Mouse (Mus musculus) thymus, adult 2 months (tissue): ENCODE measurements around the gene Slc39a11. TPM values are rescaled to one million over a fixed set of nuclear protein-coding genes. Genes with fewer than 3 reads are reported as not detected.

Experiments used
- DNase-seq: peaks from one replicate; pipeline ENCODE4 v3.0.0; 2021
- H3K27ac ChIP-seq: fragments of 200-500 bp; 2 replicates; pipeline ENCODE4 v1.5.1; 2012; ENCODE audit warnings: low read length, control low read depth; ENCODE audit not compliant: control insufficient read depth, insufficient read depth
- H3K27me3 ChIP-seq: fragments of 200-500 bp; 2 replicates; pipeline ENCODE4 v1.6.1; 2012; ENCODE audit warnings: mild to moderate bottlenecking, low read length, moderate library complexity, mixed read lengths; ENCODE audit not compliant: control insufficient read depth, insufficient read depth
- H3K36me3 ChIP-seq: fragments of 200-500 bp; 2 replicates; pipeline ENCODE4 v1.6.1; 2012; ENCODE audit warnings: mild to moderate bottlenecking, low read length, moderate library complexity; ENCODE audit not compliant: control insufficient read depth, insufficient read depth
- H3K4me1 ChIP-seq: fragments of 200-500 bp; replicated peaks from 2 replicates; pipeline ENCODE4 v1.6.1; 2012; ENCODE audit warnings: low read length; ENCODE audit not compliant: control insufficient read depth, insufficient read depth
- H3K4me3 ChIP-seq: fragments of 200-500 bp; 2 replicates; pipeline ENCODE4 v1.5.1; 2012; ENCODE audit warnings: mild to moderate bottlenecking, low read length, control low read depth, moderate library complexity; ENCODE audit not compliant: control insufficient read depth, insufficient read depth
- CTCF ChIP-seq: fragments of 200-500 bp; IDR thresholded peaks from 2 replicates; pipeline ENCODE4 v1.5.1; 2012; ENCODE audit warnings: mild to moderate bottlenecking, control low read depth, low read length, moderate library complexity, borderline replicate concordance; ENCODE audit not compliant: control insufficient read depth, poor library complexity, insufficient read depth; ENCODE audit errors: extremely low read depth
- POLR2A ChIP-seq: fragments of 200-500 bp; IDR thresholded peaks from 2 replicates; pipeline ENCODE4 v1.6.1; 2012; ENCODE audit warnings: mild to moderate bottlenecking, low read length, control low read depth, moderate library complexity; ENCODE audit not compliant: control insufficient read depth, poor library complexity, insufficient read depth; ENCODE audit errors: extremely low read depth
- WGBS: fragments of 180-500 bp; shearing (Covaris S2); methylation state at CpG from one replicate; pipeline ENCODE4 v1.1.7; 2018; 5-methylcytosine and 5-hydroxymethylcytosine counted together
- polyA plus RNA-seq: library from polyadenylated mRNA; depleted of rRNA; stranded (reverse); fragments of >200 nt; gene quantifications from 2 replicates; pipeline ENCODE4 v1.2.3, GENCODE M21; 2012

Gene Slc39a11
- polyA plus RNA-seq, 1 experiment = 18.0 TPM

DNA sequence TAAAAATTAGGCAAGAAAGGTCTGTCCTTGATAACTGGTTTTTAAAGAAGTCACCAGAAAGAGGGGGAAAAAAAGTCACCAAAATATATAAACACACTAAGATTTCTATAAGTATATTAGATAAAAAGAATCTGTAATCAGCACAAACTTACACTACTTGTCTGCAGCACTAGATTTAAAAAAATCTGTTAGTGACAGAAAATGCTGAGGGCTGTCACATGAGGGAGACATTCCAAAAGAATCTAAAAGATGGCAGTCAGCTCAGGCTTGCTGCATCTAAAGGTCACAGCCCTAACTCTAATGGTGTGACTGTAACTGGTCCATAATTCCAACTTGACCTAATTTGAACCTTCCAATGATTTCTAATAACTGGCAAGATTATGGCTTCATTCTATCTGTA lies 32.1 kb upstream of the Slc39a11 start:
- TF ChIP-seq POLR2A (no peak), CTCF (no peak)
- Histone ChIP-seq H3K4me3 (no peak overlapping the region), H3K27me3 (no peaks in the 10 kb centered on the region), H3K27ac (no peak overlapping the region), H3K4me1 (peaks cover 5% of the 10 kb centered on the region), H3K36me3 (peaks cover 2% of the 10 kb centered on the region)
- DNase-seq = no peak

DNA sequence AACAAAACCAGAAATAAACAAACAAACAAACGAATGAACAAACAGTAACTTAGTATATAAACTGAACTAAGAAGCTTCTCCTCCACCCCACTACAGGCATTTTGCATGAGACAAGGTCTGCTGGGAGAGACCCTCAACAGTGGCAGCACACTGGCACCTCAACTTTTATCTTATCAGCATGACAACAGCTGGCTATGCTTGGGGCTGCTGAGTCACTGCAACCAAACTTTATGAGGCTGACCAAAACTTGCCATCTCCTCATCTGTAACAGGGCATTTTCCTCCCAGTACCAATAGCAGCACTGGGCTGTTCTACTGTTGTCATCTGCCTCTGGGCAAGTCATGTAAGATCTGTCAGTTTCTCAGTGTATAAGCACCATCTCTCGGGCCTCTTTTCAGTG lies 31.1 kb upstream of the Slc39a11 start:
- peaks cover 13% of the 10 kb centered on the region for H3K36me3 ChIP-seq
- no peak for DNase-seq
- 95% methylated on average over 2 of the region's 2 CpGs for WGBS
- no peak overlapping the region for H3K27ac ChIP-seq
- no peak overlapping the region for H3K4me3 ChIP-seq
- peaks cover 5% of the 10 kb centered on the region for H3K4me1 ChIP-seq
- H3K27me3 ChIP-seq = no peaks in the 10 kb centered on the region
- TF ChIP-seq POLR2A (no peak), CTCF (no peak)

DNA sequence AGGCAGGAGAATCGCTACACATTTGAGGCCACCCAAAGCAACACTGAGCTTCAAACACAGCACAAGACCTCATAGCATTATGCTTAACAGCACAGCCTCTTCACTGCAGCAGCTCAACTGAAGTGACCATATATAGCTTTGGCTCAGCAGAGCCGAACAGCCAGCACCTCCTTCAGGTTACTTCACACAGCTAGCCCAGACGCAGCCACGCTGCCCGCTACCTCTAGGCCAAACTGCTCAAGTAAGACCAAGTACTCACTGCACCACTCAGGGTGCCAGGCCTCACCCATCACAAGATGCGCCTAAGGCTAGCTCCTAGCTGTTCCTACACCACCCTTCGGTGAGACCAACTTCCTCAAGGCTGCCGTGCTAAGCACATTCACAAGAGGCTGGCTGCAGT lies 28.5 kb upstream of the Slc39a11 start:
- WGBS = 89% methylated on average over 8 of the region's 8 CpGs
- H3K36me3 ChIP-seq = peaks cover 36% of the 10 kb centered on the region
- no peak for TF ChIP-seq POLR2A
- TF ChIP-seq CTCF = no peak

DNA sequence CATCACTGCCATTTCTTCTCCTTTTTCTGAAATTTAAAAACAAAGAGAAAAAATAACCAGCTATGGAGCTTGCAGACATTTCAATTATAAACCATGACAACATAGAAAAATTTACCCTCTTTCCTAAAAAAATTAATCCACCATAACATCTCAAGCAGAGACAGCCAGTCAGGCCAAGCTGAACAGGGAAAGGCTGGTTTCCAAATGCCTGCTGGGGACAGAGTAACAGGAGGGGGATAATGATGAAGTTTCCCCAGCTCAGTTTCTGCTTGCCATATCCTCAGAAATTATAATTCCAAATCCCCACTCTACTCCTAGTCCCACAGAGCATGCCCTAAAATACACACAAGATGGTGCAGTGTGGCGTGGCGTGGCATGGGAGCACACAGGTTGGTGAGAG lies 27.5 kb upstream of the Slc39a11 start:
- peaks cover 40% of the 10 kb centered on the region for H3K36me3 ChIP-seq
- 97% methylated on average over 2 of the region's 2 CpGs for WGBS
- no peak for TF ChIP-seq POLR2A
- no peak for TF ChIP-seq CTCF
- DNase-seq = no peak
- H3K4me1 ChIP-seq = no peaks in the 10 kb centered on the region
- no peaks in the 10 kb centered on the region for H3K27me3 ChIP-seq
- H3K4me3 ChIP-seq = no peak overlapping the region
- no peak overlapping the region for H3K27ac ChIP-seq

More for the DNA sequence above, 28.5 kb upstream of the Slc39a11 start:
- no peak for DNase-seq
- Histone ChIP-seq H3K27me3 (no peaks in the 10 kb centered on the region), H3K27ac (no peak overlapping the region), H3K4me3 (no peak overlapping the region), H3K4me1 (peaks cover 5% of the 10 kb centered on the region)

DNA sequence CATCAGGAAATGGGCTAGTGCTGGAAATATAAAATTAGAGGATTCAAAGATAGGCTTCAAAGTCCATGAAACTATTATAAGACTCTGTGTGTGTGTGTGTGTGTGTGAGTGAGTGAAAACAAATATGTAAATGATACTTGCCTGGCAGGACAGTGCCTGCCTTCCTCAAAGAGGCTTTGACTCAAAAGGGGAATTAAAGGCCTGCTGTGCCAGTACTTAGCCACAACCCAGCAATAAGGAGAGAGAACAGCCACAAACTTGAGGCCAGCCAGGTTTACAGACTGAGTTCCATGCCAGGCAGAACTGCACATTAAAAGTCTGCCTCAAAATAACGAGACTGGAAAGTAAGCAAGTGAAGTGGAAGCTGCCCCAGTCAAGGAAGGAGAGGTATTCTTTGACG lies 27.0 kb upstream of the Slc39a11 start:
- H3K27me3 ChIP-seq = no peaks in the 10 kb centered on the region
- no peak for DNase-seq
- H3K36me3 ChIP-seq = peaks cover 43% of the 10 kb centered on the region
- H3K4me1 ChIP-seq = no peaks in the 10 kb centered on the region
- TF ChIP-seq POLR2A (no peak), CTCF (no peak)
- no peak overlapping the region for H3K27ac ChIP-seq
- no peak overlapping the region for H3K4me3 ChIP-seq
- 70% methylated on average over 2 of the region's 2 CpGs for WGBS

DNA sequence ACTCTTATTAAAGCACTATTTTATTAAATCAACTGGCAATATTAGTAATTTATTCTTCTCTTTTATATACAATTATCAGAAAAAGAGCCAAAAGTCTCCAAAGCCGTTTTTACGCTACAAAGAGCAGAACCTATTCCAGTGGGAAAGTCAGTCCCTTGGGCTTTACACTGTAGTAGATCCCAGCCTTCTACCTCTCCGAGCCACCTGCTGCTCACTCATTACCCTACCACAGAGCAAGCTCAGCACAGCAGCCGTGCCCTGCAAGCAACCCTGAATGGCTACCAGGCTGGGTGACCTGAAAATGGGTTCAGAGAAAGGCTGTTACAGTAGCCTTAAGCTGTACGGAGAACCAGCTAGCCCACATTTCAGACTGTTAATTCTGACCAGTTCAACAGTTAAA lies 24.7 kb upstream of the Slc39a11 start:
- TF ChIP-seq CTCF = no peak
- TF ChIP-seq POLR2A = no peak
- 94% methylated on average over 5 of the region's 5 CpGs for WGBS
- Histone ChIP-seq H3K27me3 (no peaks in the 10 kb centered on the region), H3K36me3 (peaks cover 53% of the 10 kb centered on the region), H3K27ac (no peak overlapping the region), H3K4me1 (no peaks in the 10 kb centered on the region), H3K4me3 (no peak overlapping the region)
- no peak for DNase-seq

DNA sequence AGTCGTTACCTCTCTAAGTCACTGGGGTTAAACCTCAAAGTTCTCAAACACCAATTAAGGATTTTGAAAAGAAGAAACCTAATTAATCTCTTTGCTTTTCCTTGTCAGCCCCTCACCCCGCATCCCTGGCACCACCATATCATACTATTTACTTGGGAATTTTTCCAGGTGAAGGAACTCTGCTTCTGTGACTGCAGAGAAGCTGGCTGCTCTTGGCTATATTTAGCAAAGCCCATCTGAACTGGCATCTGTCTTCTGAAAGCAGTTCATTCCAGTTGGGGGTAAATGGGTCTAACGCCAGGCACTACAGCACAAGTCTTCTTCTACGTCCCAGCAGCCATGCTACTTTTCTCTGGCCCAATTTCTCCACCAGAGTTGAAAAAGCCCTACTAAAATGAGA lies 23.7 kb upstream of the Slc39a11 start:
- no peak for DNase-seq
- Histone ChIP-seq H3K27me3 (no peaks in the 10 kb centered on the region), H3K4me3 (no peak overlapping the region), H3K36me3 (peaks cover 53% of the 10 kb centered on the region), H3K4me1 (no peaks in the 10 kb centered on the region), H3K27ac (no peak overlapping the region)
- TF ChIP-seq CTCF (no peak), POLR2A (no peak)
- 94% methylated on average over 4 of the region's 4 CpGs for WGBS
